Mouse (Mus musculus) megakaryocyte-erythroid progenitor cell, adult 5-6 weeks (primary cell): Measurements from ENCODE around the gene Igsf3. TPM values are rescaled to one million over a fixed set of nuclear protein-coding genes. Genes with fewer than 3 reads are reported as not detected.

ENCODE experiments used
- ATAC-seq: replicated peaks from 2 replicates; pipeline ENCODE4 v1.8.0; 2016; ENCODE audit warnings: mild to moderate bottlenecking, inconsistent platforms; ENCODE audit not compliant: severe bottlenecking, poor library complexity, low FRiP score, low TSS enrichment
- total RNA-seq, 2 experiments: library from RNA; stranded (forward) in 1 of 2; stranded (reverse) in 1 of 2; fragments of 200-1000, 215-1000 nt in 1 of 2; fragments of >200 nt in 1 of 2; fragmentation: Nextera tagmentation in 1 of 2; gene quantifications; 2 replicates each; pipeline ENCODE4 v1.2.3; 2014 to 2017

Gene Igsf3
- total RNA-seq (2014; fragmentation: Nextera tagmentation) = 14.2 and 22.4 TPM in 2 replicates
- total RNA-seq (2017) = 8.4 and 12.3 TPM in 2 replicates

DNA sequence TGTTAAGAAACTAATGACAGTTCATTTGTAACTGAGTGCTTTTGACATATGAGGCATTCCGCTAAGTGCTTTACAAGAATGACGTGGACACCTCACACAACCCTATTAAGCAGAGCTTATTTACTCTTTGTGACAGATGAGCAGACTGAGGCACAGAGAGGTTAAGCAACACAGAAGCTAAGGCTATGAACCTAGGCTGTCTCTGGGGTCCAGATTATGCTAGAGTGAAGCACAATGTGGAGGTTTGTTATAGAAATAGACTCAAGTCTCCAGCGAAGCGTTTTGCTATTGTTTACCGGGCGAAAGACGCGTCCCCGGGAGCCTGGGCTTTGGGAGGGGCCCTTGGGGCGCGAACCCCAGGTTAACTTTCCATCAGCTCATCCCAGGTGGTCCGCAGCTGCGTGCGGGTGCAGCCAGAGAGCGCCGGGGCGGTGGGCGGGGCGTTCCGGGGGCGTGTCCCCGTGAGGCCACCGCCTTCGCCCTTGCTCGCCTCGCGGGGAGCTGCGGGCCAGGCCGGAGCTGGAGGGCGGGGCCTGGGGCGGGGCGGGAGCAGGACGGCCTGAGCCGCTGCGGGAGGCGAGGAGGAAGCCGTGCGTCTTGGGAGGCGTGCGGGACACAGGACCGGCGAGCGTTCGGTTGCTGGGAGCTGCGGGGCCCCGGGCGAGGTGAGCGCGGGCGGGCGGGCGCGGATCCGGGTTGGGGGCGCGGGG, at the start of gene Igsf3:
Igsf3 (plus strand) TSS at position 546 of the 710 bp plus-strand sequence.
- ATAC-seq = peak; percentile 68

DNA sequence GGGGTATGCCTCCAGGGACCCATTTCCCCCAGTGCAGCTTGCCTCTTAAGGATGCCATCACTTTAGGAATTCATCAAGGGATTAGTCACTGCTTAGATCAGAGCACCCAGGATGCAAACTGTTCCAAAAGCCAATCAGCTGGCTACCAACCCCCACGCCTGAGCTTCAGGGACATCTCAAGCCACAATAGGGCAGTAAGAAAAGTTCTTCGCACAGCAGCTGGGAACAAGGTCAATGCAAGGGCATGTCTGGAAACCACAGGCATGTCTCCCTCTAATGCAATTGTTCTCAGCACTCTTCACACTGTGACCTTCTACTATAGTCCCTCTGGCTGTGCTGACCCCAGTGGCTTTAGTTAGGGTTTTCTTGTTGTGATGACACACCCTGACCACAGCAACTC, 49.6 kb upstream of the Igsf3 start:
- ATAC-seq = no peak

DNA sequence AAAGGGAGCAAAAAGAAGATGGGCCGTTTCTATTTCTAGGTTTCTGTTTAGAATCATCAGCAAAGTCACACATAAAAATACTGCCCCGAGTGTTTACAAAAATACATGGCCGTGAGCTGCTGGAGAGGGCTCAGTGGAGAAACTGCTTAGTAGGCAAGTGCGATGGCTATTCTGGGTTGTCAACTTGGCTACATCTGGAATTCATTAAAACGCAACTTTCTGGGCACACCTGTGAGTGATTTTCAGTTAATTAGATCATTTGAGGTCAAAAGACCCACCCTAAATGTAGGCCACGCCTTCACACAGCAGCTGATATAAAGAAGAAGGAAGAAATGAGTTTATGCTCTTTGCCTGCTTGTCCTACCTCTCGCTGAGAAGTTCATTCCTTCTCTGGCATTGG, 48.3 kb upstream of the Igsf3 start:
- no peak for ATAC-seq

DNA sequence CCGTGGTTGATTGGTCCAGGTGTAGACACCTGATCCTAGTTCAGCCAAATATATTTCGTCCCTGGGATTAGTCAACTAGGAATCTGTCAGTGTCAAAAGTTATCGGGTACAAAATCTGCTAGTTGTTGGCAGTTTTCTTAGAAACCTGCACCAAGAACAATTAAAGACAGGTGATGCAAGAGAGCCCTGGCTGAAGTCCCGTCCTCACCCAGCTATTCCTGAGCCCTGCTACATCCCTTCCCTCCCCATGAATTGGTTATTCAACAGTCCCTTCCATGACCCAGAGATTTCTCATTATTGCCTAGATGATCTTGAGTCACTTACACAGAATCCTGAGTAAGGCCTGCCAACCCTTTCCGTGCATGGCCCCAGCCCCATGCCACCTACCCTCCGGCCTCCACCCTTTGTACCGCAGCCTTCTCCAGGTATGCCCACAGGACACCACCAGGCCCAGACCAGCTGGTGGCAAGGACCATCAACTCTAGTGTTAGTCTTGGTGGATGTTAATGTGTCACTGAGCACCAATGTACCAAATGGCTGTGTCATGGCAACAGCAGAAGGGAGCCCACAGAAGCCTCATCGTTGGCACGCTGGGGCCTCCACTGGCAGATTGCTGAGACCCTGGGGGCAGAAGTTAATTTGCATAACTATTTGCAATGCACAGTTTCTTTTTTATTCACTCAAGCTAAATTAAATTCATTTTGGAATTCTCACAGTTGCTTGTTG, 33.5 kb upstream of the Igsf3 start:
- no peak for ATAC-seq

DNA sequence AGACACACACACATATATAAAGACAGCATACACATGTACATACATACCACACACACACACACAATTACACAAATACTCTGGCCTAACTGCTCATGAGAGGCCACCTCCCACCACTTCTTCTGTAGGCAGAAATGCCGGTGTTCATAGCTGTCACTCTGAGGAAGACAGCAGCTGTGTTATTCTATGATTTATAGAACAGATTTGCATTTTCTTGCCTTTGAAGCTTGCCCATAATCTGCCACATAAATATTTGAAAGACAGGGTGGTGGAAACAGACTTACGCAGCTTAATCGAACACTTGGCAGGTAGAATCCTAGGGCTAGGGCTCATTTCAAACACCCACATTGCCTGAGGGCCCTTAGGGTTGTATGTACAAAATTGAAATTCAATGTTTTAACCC, 32.6 kb upstream of the Igsf3 start:
- ATAC-seq = no peak

GRCm38 (mm10) chr3:101345299-101345698, 31.6 kb upstream of the Igsf3 start:
- ATAC-seq = no peak

DNA sequence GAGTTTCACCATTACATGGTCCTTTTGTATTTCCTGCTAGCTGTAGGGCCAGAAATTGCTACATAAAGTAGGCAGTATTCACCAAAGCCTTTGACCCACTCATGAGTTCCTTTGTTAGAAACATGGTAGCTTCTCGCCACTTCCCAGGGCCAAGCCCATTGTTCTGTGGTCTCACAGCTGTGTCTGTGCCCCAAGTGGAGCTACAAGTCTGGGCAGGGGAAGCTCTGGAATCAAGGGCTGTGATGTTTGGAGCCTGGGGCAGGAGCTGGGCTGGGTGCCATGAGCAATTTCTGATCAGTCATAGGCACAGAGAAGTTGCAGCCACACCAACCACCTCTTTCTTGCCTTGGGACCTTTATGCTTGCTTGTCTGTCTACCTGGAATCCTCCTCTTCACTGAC, 30.1 kb upstream of the Igsf3 start:
- no peak for ATAC-seq

DNA sequence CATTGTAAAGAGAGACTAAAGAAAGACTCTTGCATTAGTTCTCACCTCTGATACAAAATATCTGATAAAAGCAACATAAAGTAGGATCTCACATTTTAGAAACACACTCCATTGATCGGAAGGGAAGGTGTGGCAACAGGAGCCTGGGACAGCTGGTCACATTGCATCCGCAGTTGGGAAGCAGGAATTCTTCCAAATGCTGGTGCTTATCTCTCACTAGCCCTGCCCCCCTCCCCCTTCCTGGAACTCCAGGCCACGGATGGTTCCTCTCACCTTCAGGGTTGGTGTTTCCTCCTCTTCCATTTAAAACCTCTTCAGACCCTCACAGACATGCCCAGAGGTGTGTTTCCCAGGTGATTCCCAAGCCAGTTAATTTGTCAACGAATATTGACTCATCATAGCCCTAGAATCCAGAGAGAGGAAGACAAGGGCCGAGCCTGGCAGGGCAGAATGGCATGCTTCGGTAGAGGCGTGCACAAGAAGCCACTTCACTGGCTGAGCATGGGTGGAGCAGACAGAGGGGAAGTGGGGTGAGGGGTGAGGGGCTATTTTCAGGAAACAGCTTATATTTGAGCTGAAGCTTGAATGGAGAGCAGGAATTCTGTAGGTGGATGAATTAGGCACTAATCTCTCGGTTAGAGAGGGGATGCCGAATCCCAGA, 28.3 kb upstream of the Igsf3 start:
- ATAC-seq = no peak

DNA sequence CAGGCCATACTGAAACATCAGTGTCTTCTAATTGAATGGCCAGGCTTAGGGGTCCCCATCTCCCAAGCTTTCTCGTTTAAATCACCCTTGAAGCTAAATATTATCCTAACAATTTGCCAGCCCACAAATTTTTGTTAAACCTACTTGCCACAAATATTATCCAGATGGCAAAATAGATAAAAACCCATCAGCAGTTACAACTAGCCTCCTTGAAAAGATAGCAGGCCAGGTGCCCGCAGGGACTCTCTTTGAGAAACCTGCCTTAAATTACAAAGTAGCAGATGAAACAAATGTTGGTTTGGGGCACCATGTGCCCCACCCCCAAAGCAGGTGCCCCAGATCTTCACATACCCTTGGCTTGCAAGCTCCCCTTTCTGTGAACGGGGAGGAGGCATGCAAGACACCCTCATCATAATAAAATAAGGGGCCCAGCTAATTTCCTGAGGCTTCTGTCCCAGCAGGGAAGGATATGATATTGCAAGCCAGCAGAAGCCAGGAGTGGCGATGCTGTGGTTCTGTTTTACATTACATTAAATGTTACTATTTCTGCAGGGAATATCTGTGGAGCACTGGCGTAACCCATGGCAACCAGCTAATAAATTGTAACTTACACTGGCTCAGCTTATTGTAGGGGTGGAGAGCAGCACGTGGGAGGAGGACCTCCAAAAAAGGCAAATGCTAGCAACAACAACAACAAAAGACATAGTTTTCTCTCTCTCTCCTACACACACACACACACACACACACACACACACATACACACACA, 27.2 kb upstream of the Igsf3 start:
- ATAC-seq = no peak

GRCm38 (mm10) chr3:101350406-101350805, 26.5 kb upstream of the Igsf3 start:
- no peak for ATAC-seq

GRCm38 (mm10) chr3:101354490-101354889, 22.4 kb upstream of the Igsf3 start:
- peak; percentile 79 for ATAC-seq

- peak; percentile 55 for ATAC-seq
Measured at GRCm38 (mm10) chr3:101355702-101356101, 21.2 kb upstream of the Igsf3 start.

DNA sequence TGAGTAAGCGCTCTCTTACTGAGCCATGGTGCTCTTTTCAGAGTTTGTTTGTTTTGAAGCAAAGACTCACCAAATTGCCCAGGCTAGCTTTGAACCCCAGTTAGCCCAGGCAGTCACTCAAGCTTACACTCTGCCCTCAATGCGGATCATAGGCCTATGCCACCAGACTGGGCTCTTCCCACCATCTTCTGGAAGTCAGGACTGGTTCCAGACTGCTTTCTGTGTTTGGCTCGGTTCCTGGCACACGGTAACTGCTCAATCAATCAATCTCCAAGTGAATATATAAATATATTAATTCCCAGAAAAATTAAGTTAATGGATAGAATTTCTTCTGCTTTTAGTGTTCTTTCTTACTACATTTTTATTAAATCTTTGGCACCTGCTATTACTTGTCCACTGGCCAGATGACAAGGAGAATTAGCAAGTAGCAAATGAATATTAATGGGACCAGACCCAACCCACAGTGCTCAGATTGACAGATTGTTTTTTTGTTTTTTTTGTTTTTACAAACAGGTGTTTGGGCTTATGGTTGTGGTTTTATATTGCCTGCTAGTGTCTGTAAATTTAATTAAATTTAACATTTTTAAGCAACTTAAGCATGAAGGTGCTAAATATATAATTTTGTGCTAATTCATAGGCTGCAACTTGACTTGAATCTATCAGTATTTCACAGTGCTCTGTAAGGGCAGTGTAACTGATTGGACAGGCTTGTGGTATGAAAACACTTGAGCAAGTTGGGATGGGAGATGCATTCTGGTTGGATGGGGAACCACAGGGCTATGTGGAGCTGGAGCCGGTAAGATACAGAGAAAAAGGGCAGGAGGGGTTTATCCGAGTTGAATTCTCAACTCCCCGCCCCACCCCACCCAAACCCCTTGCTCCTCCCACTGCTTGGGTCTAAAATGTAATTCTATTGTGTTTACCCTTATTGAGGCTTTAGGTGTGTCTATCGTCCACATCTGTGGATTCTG, 20.0 kb upstream of the Igsf3 start:
- peak; percentile 66 for ATAC-seq

- ATAC-seq = no peak
Measured at GRCm38 (mm10) chr3:101360832-101361231, 16.1 kb upstream of the Igsf3 start.

DNA sequence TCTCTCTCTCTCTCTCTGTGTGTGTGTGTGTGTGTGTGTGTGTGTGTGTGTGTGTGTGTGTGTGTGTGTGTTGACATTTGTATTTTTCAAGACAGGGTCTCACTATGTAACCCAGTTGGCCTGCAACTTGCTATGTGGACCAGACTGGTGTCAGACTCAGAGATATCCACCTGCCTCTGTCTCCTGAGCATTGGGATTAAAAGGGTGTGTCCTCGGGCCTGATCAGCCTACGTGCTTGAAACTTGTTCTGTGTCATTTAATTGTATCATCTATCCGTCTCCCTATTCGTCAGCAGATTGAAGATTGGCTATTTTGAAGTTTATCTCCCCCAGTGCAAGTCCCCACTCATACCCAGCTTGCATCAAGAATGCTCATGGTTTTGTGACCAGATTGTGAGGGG, 14.5 kb upstream of the Igsf3 start:
- ATAC-seq = 0 out of 2 replicates have a peak, but pooled peaks have one; percentile 31

GRCm38 (mm10) chr3:101363574-101363973, 13.3 kb upstream of the Igsf3 start:
- ATAC-seq = no peak

- no peak for ATAC-seq
Measured at GRCm38 (mm10) chr3:101365081-101365612, 11.7 kb upstream of the Igsf3 start.

DNA sequence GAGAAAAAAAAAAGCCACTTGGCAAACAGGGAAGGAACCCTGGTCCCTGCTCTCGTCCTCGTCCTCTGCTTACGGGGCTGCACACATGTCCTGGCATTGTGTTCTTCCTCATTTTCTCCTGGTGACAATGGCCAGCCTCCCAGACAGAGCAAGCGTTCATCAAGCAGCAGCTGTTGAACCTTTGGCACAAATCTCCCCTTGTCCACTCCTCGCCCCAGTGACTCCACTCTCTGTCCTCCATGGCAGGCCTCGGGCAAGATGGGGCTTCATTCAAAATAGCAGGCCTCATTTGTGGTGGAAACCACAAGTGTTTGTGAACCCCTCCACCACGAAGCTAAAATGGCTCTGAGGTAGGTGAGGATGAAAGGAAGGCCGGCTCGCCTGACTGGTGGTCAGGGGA, 11.0 kb upstream of the Igsf3 start:
- ATAC-seq = no peak
